Mouse (Mus musculus) MEL (cell line): ENCODE measurements at regions not wholly inside any gene's neighbourhood (a gene's known extent, or its start where the extent isn't known, plus 50 kb on each side); places are given as distances from the start of the nearest gene placed in this dataset.

Experiments used
- DNase-seq: peaks from one replicate; pipeline ENCODE4 v3.0.0; 2011; ENCODE audit warnings: low read depth, low spot score
- H3K27ac ChIP-seq: 2 replicates; pipeline ENCODE4 v1.5.1; 2012; ENCODE audit warnings: low read depth, mild to moderate bottlenecking, control low read depth, low read length, moderate library complexity; ENCODE audit not compliant: control insufficient read depth
- H3K27me3 ChIP-seq, 2 experiments: fragments of 150-350 bp in 1 of 2; sonication (generic) in 1 of 2; 2 replicates each; pipeline ENCODE4 v1.6.1; 2012; ENCODE audit warnings: low read length in 2 of 2, mild to moderate bottlenecking in 2 of 2, improper control_type of control experiment in 1 of 2, moderate library complexity in 1 of 2; ENCODE audit not compliant: insufficient read depth in 2 of 2, control insufficient read depth in 1 of 2
- H3K36me3 ChIP-seq, 2 experiments: 2 replicates each; pipeline ENCODE4 v1.6.1; 2012 to 2014; ENCODE audit warnings: low read length in 2 of 2, improper control_type of control experiment in 1 of 2, inconsistent platforms in 1 of 2, mild to moderate bottlenecking in 1 of 2; ENCODE audit not compliant: insufficient read depth in 2 of 2, control insufficient read depth in 1 of 2
- H3K4me1 ChIP-seq, 2 experiments: fragments of 150-350 bp in 1 of 2; sonication (generic) in 1 of 2; 2 replicates each; pipeline ENCODE4 v1.6.1; 2012; ENCODE audit warnings: low read length in 2 of 2, improper control_type of control experiment in 1 of 2, mild to moderate bottlenecking in 1 of 2; ENCODE audit not compliant: insufficient read depth in 2 of 2, control insufficient read depth in 1 of 2
- H3K4me3 ChIP-seq, 2 experiments: fragments of 150-350 bp in 1 of 2; sonication (generic) in 1 of 2; 2 replicates each; pipeline ENCODE4 v1.5.1; 2012; ENCODE audit warnings: low read depth in 2 of 2, low read length in 2 of 2, mild to moderate bottlenecking in 2 of 2, moderate library complexity in 2 of 2, control low read depth in 1 of 2, improper control_type of control experiment in 1 of 2; ENCODE audit not compliant: control insufficient read depth in 1 of 2, insufficient read depth in 1 of 2
- H3K79me2 ChIP-seq: 2 replicates; pipeline ENCODE4 v1.6.1; 2012; ENCODE audit warnings: mild to moderate bottlenecking, low read length, moderate library complexity; ENCODE audit not compliant: control insufficient read depth, poor library complexity, insufficient read depth
- H3K9ac ChIP-seq: 2 replicates; pipeline ENCODE4 v1.6.1; 2012; ENCODE audit warnings: low read depth, mild to moderate bottlenecking, control low read depth, low read length, moderate library complexity; ENCODE audit not compliant: control insufficient read depth, poor library complexity, severe bottlenecking
- H3K9me3 ChIP-seq: fragments of 150-350 bp; sonication (generic); replicated peaks from 2 replicates; pipeline ENCODE4 v1.6.1; 2012; ENCODE audit warnings: mild to moderate bottlenecking, low read length, improper control_type of control experiment, moderate library complexity; ENCODE audit not compliant: insufficient read depth
- CTCF ChIP-seq, 3 experiments: IDR thresholded peaks in 2 of 3; conservative IDR thresholded peaks in 1 of 3; 2 replicates each; pipeline ENCODE4 v1.5.1; 2011 to 2012; ENCODE audit warnings: low read length in 3 of 3, low read depth in 2 of 3, mild to moderate bottlenecking in 2 of 3, improper control_type of control experiment in 1 of 3, inconsistent platforms in 1 of 3, mixed read lengths in 1 of 3, moderate library complexity in 1 of 3; ENCODE audit not compliant: control insufficient read depth in 1 of 3, insufficient read depth in 1 of 3, poor library complexity in 1 of 3, severe bottlenecking in 1 of 3
- E2F4 ChIP-seq: IDR thresholded peaks from 2 replicates; pipeline ENCODE4 v1.6.1; 2011; ENCODE audit warnings: low read depth, low read length, improper control_type of control experiment, borderline replicate concordance
- JUND ChIP-seq: IDR thresholded peaks from 2 replicates; pipeline ENCODE4 v1.6.1; 2011; ENCODE audit warnings: low read depth, mild to moderate bottlenecking, improper control_type of control experiment, low read length
- KAT2A ChIP-seq: conservative IDR thresholded peaks from 2 replicates; pipeline ENCODE4 v1.6.1; 2012; ENCODE audit warnings: low read depth, low read length, improper control_type of control experiment, inconsistent platforms
- MAFK ChIP-seq: IDR thresholded peaks from 2 replicates; pipeline ENCODE4 v1.6.1; 2011; ENCODE audit warnings: low read depth, mild to moderate bottlenecking, low read length, improper control_type of control experiment, borderline replicate concordance
- MEF2A ChIP-seq: IDR thresholded peaks from 2 replicates; pipeline ENCODE4 v1.6.1; 2014; ENCODE audit warnings: low read depth, mild to moderate bottlenecking, inconsistent platforms, low read length, improper control_type of control experiment; ENCODE audit not compliant: poor library complexity, insufficient replicate concordance, severe bottlenecking; ENCODE audit errors: extremely low read depth
- MYB ChIP-seq: IDR thresholded peaks from 2 replicates; pipeline ENCODE4 v1.6.1; 2011; ENCODE audit warnings: mild to moderate bottlenecking, low read depth, low read length, improper control_type of control experiment
- POLR2A ChIP-seq, 2 experiments: IDR thresholded peaks; 2 replicates each; pipeline ENCODE4 v1.6.1; 2011 to 2012; ENCODE audit warnings: low read length in 2 of 2, mild to moderate bottlenecking in 2 of 2, control low read depth in 1 of 2, improper control_type of control experiment in 1 of 2, low read depth in 1 of 2, moderate library complexity in 1 of 2; ENCODE audit not compliant: control insufficient read depth in 1 of 2, insufficient read depth in 1 of 2, poor library complexity in 1 of 2
- SIN3A ChIP-seq: IDR thresholded peaks from 2 replicates; pipeline ENCODE4 v1.6.1; 2012; ENCODE audit warnings: low read length, improper control_type of control experiment, inconsistent platforms
- USF1 ChIP-seq: IDR thresholded peaks from 2 replicates; pipeline ENCODE4 v1.6.1; 2014; ENCODE audit warnings: low read depth, mild to moderate bottlenecking, inconsistent platforms, low read length, improper control_type of control experiment, moderate library complexity

- H3K4me3 ChIP-seq = no peak overlapping the region
- H3K27me3 ChIP-seq = no peaks in the 10 kb centered on the region
- H3K79me2 ChIP-seq = no peaks in the 10 kb centered on the region
- no peak for DNase-seq
- H3K9me3 ChIP-seq = no peaks in the 10 kb centered on the region
- TF ChIP-seq USF1 (no peak), MYB (no peak), MEF2A (no peak)
- no peaks in the 10 kb centered on the region for H3K36me3 ChIP-seq
- H3K27ac ChIP-seq = no peak overlapping the region
- H3K4me1 ChIP-seq = no peaks in the 10 kb centered on the region
- H3K9ac ChIP-seq = no peak overlapping the region
These were observed 126.6 kb downstream of the Cyp26a1 start for GRCm38 (mm10) chr19:37824155-37824554.

- Histone ChIP-seq H3K4me3 (no peak overlapping the region), H3K36me3 (no peaks in the 10 kb centered on the region), H3K27ac (no peak overlapping the region), H3K9ac (no peak overlapping the region), H3K9me3 (no peaks in the 10 kb centered on the region), H3K27me3 (no peaks in the 10 kb centered on the region; a peak in 2 of 4 replicates), H3K79me2 (no peaks in the 10 kb centered on the region), H3K4me1 (no peaks in the 10 kb centered on the region)
- no peak for DNase-seq
- TF ChIP-seq MAFK (no peak), JUND (no peak), E2F4 (no peak), KAT2A (no peak), SIN3A (no peak)
These were observed 133.8 kb downstream of the Cyp26a1 start for GRCm38 (mm10) chr19:37831406-37831805.

GRCm38 (mm10) chr19:37836900-37837299 lies 139.3 kb downstream of the Cyp26a1 start:
- no peak for DNase-seq
- no peak overlapping the region for H3K27ac ChIP-seq

More at GRCm38 (mm10) chr19:37836900-37837299, 139.3 kb downstream of the Cyp26a1 start:
- H3K4me1 ChIP-seq = no peaks in the 10 kb centered on the region
- no peaks in the 10 kb centered on the region for H3K9me3 ChIP-seq
- H3K9ac ChIP-seq = no peak overlapping the region
- H3K79me2 ChIP-seq = no peaks in the 10 kb centered on the region
- no peaks in the 10 kb centered on the region; a peak in 3 of 4 replicates for H3K27me3 ChIP-seq
- no peak for TF ChIP-seq POLR2A (IDR thresholded peaks at IDR 0.05; ENCODE audit: control insufficient read depth in 1 of 2, insufficient read depth in 1 of 2, low read depth in 1 of 2, low read length in 2 of 2, poor library complexity in 1 of 2)
- TF ChIP-seq CTCF (IDR thresholded peaks at IDR 0.05 in 2 of 3, conservative IDR thresholded peaks at IDR 0.05 in 1 of 3; ENCODE audit: control insufficient read depth in 1 of 3, insufficient read depth in 1 of 3, low read depth in 2 of 3, low read length in 3 of 3, poor library complexity in 1 of 3, severe bottlenecking in 1 of 3) = peak in 1 of 3 experiments; percentile 3; a peak in 1 of 6 replicates
- H3K36me3 ChIP-seq = no peaks in the 10 kb centered on the region
- H3K4me3 ChIP-seq = no peak overlapping the region
